Mouse (Mus musculus) myocyte (in vitro differentiated cells): ENCODE measurements around the gene Senp3. TPM values are rescaled to one million over a fixed set of nuclear protein-coding genes. Genes with fewer than 3 reads are reported as not detected.

ENCODE experiments used
- H3K27me3 ChIP-seq: one replicate; pipeline ENCODE4 v1.6.1; 2011; ENCODE audit not compliant: control insufficient read depth, insufficient read depth, insufficient read length
- H3K36me3 ChIP-seq: one replicate; pipeline ENCODE4 v1.6.1; 2011; ENCODE audit not compliant: control insufficient read depth, insufficient read depth
- H3K4me2 ChIP-seq: one replicate; pipeline ENCODE4 v1.6.1; 2011; ENCODE audit warnings: low read depth, control low read depth
- H3K4me3 ChIP-seq: one replicate; pipeline ENCODE4 v1.5.1; 2011; ENCODE audit warnings: mild to moderate bottlenecking, control low read depth, moderate library complexity
- H3K79me2 ChIP-seq: one replicate; pipeline ENCODE4 v1.6.1; 2011; ENCODE audit not compliant: control insufficient read depth, insufficient read depth
- H3ac ChIP-seq: one replicate; pipeline ENCODE4 v1.6.1; 2011; ENCODE audit not compliant: control insufficient read depth, insufficient read length
- CEBPB ChIP-seq: IDR thresholded peaks from 2 replicates; pipeline ENCODE4 v1.6.1; 2011; ENCODE audit warnings: mild to moderate bottlenecking, moderate library complexity; ENCODE audit not compliant: poor library complexity, insufficient read depth, severe bottlenecking
- E2F4 ChIP-seq: IDR thresholded peaks from one replicate; pipeline ENCODE4 v1.6.1; 2011; ENCODE audit warnings: mild to moderate bottlenecking, control low read depth, moderate library complexity; ENCODE audit not compliant: insufficient read depth
- MAX ChIP-seq: IDR thresholded peaks from one replicate; pipeline ENCODE4 v1.6.1; 2011; ENCODE audit warnings: low read depth, mild to moderate bottlenecking, control low read depth
- MYOD1 ChIP-seq, 3 experiments: IDR thresholded peaks; one replicate each; pipeline ENCODE4 v1.6.1; 2011; ENCODE audit warnings: control low read depth in 2 of 3, low read depth in 2 of 3, mild to moderate bottlenecking in 2 of 3, moderate library complexity in 1 of 3; ENCODE audit not compliant: insufficient read length in 2 of 3, control insufficient read depth in 1 of 3
- MYOG ChIP-seq, 3 experiments: IDR thresholded peaks; one replicate each; pipeline ENCODE4 v1.6.1; 2011; ENCODE audit warnings: control low read depth in 2 of 3, low read depth in 2 of 3, mild to moderate bottlenecking in 2 of 3; ENCODE audit not compliant: insufficient read length in 2 of 3, control insufficient read depth in 1 of 3, insufficient read depth in 1 of 3
- POLR2A ChIP-seq: IDR thresholded peaks from one replicate; pipeline ENCODE4 v1.6.1; 2011; ENCODE audit warnings: low read depth, mild to moderate bottlenecking, control low read depth, moderate library complexity; ENCODE audit not compliant: insufficient read length
- POLR2AphosphoS2 ChIP-seq: IDR thresholded peaks from one replicate; pipeline ENCODE4 v1.6.1; 2011; ENCODE audit warnings: low read depth, control low read depth; ENCODE audit not compliant: insufficient read length
- REST ChIP-seq: IDR thresholded peaks from one replicate; pipeline ENCODE4 v1.6.1; 2011; ENCODE audit warnings: mild to moderate bottlenecking, control low read depth, moderate library complexity; ENCODE audit not compliant: insufficient read depth, insufficient read length
- SRF ChIP-seq: IDR thresholded peaks from one replicate; pipeline ENCODE4 v1.6.1; 2011; ENCODE audit warnings: low read depth; ENCODE audit not compliant: control insufficient read depth, insufficient read length
- TCF12 ChIP-seq: IDR thresholded peaks from one replicate; pipeline ENCODE4 v1.6.1; 2011; ENCODE audit warnings: mild to moderate bottlenecking, control low read depth; ENCODE audit not compliant: poor library complexity, insufficient read depth, severe bottlenecking
- TCF3 ChIP-seq: IDR thresholded peaks from one replicate; pipeline ENCODE4 v1.6.1; 2011; ENCODE audit warnings: low read depth, control low read depth; ENCODE audit not compliant: insufficient read length
- USF1 ChIP-seq: IDR thresholded peaks from one replicate; pipeline ENCODE4 v1.6.1; 2011; ENCODE audit warnings: low read depth, mild to moderate bottlenecking, control low read depth, moderate library complexity
- polyA plus RNA-seq: library from polyadenylated mRNA; unstranded; fragments of >200 nt; fragmentation: generic; extraction: Trizol; gene quantifications from one replicate; pipeline ENCODE4 v1.2.1, GENCODE M21; 2012; ENCODE audit warnings: missing spikeins

Gene Senp3
- polyA plus RNA-seq, 1 experiment, result 70.5 TPM

- Histone ChIP-seq H3K79me2 (no peaks in the 10 kb centered on the region), H3K36me3 (no peaks in the 10 kb centered on the region), H3ac (no peak overlapping the region), H3K4me2 (no peak overlapping the region), H3K4me3 (no peak overlapping the region), H3K27me3 (no peaks in the 10 kb centered on the region)
- TF ChIP-seq SRF (no peak), USF1 (no peak), REST (no peak), POLR2AphosphoS2 (no peak), TCF3 (no peak), MYOD1 (IDR thresholded peaks at IDR 0.05; ENCODE audit: control insufficient read depth in 1 of 3, insufficient read length in 2 of 3, low read depth in 2 of 3) (no peak), MYOG (IDR thresholded peaks at IDR 0.05; ENCODE audit: control insufficient read depth in 1 of 3, insufficient read depth in 1 of 3, insufficient read length in 2 of 3, low read depth in 2 of 3) (no peak), MAX (no peak), POLR2A (no peak), CEBPB (no peak), TCF12 (no peak), E2F4 (no peak)
Measured at GRCm38 (mm10) chr11:69720852-69721251, 39.0 kb upstream of the Senp3 start.

- TF ChIP-seq E2F4 (no peak), CEBPB (no peak), POLR2A (no peak), TCF3 (no peak), SRF (no peak), MAX (no peak), REST (no peak), USF1 (no peak)
- Histone ChIP-seq H3K36me3 (no peaks in the 10 kb centered on the region), H3K4me3 (no peak overlapping the region), H3K79me2 (no peaks in the 10 kb centered on the region), H3ac (no peak overlapping the region), H3K27me3 (no peaks in the 10 kb centered on the region), H3K4me2 (no peak overlapping the region)
Measured at GRCm38 (mm10) chr11:69719423-69719822, 37.5 kb upstream of the Senp3 start.

DNA sequence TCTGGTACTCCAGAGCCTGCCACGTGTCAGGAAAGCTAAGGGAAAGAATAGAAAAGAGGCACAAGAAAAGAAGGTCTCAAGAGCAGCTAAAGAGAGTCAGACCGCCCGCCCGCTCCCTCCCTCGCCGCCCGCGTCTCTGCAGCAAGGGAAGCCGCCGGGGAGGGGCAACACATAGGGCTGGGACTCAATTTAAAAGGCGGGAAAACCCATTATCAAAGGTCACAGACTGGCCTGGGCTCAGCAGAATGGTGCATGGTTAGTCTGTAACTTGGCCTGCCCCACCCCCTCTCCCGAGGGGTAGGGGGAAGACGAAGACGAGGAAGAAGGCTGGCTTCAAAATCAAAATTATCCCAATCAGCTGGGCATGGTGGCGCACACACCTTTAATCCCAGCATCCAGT lies 36.8 kb upstream of the Senp3 start:
- no peaks in the 10 kb centered on the region for H3K27me3 ChIP-seq
- H3K4me2 ChIP-seq, result no peak overlapping the region
- no peak overlapping the region for H3K4me3 ChIP-seq

DNA sequence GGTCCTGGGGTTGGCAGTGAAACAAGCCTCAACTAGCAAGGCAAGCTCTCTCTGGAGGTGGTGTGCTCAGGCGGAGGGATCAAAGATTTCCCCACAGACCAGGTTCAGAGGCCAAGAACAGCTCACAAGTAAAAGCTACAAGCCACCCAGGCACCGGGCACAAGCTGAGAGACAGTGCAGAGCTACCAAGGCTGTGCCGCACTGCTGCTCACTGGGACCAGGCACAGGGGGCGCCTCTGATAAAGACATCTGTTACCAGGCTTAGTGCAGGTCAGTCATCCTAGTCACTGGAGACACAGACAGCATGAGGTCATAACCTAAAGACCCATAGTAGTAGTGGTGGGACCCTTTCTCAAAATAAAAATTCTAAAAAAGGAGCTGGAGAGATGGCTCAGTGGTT lies 35.1 kb upstream of the Senp3 start:
- Histone ChIP-seq H3K4me2 (no peak overlapping the region), H3K4me3 (no peak overlapping the region), H3ac (no peak overlapping the region), H3K27me3 (no peaks in the 10 kb centered on the region), H3K79me2 (no peaks in the 10 kb centered on the region), H3K36me3 (no peaks in the 10 kb centered on the region)
- TF ChIP-seq POLR2AphosphoS2, result no peak
- no peak for TF ChIP-seq POLR2A
- no peak for TF ChIP-seq MYOD1 (IDR thresholded peaks at IDR 0.05; ENCODE audit: control insufficient read depth in 1 of 3, insufficient read length in 2 of 3, low read depth in 2 of 3)
- TF ChIP-seq TCF3, result no peak
- TF ChIP-seq TCF12, result no peak
- no peak for TF ChIP-seq REST
- no peak for TF ChIP-seq CEBPB
- TF ChIP-seq SRF, result no peak
- no peak for TF ChIP-seq MAX
- no peak for TF ChIP-seq E2F4
- TF ChIP-seq MYOG (IDR thresholded peaks at IDR 0.05; ENCODE audit: control insufficient read depth in 1 of 3, insufficient read depth in 1 of 3, insufficient read length in 2 of 3, low read depth in 2 of 3), result no peak
- no peak for TF ChIP-seq USF1

More for the DNA sequence above, 36.8 kb upstream of the Senp3 start:
- Histone ChIP-seq H3ac (no peak overlapping the region), H3K79me2 (no peaks in the 10 kb centered on the region), H3K36me3 (no peaks in the 10 kb centered on the region)
- TF ChIP-seq E2F4, result no peak
- TF ChIP-seq CEBPB, result no peak
- TF ChIP-seq MYOD1 (IDR thresholded peaks at IDR 0.05; ENCODE audit: control insufficient read depth in 1 of 3, insufficient read length in 2 of 3, low read depth in 2 of 3), result no peak
- no peak for TF ChIP-seq POLR2AphosphoS2
- TF ChIP-seq MYOG (IDR thresholded peaks at IDR 0.05; ENCODE audit: control insufficient read depth in 1 of 3, insufficient read depth in 1 of 3, insufficient read length in 2 of 3, low read depth in 2 of 3), result no peak
- TF ChIP-seq TCF3, result no peak
- TF ChIP-seq MAX, result no peak
- TF ChIP-seq USF1, result no peak
- no peak for TF ChIP-seq SRF
- TF ChIP-seq TCF12, result no peak
- no peak for TF ChIP-seq REST
- TF ChIP-seq POLR2A, result no peak

GRCm38 (mm10) chr11:69715929-69716328 lies 34.0 kb upstream of the Senp3 start:
- no peak overlapping the region for H3K4me3 ChIP-seq
- no peaks in the 10 kb centered on the region for H3K79me2 ChIP-seq
- no peaks in the 10 kb centered on the region for H3K36me3 ChIP-seq
- H3K27me3 ChIP-seq, result no peaks in the 10 kb centered on the region
- H3ac ChIP-seq, result no peak overlapping the region
- 0 out of 2 replicates have a peak, but pooled peaks have one; percentile 16 for TF ChIP-seq CEBPB
- TF ChIP-seq TCF12, result no peak
- H3K4me2 ChIP-seq, result no peak overlapping the region
